Mouse (Mus musculus) retina, postnatal 1 day (tissue): Measurements from ENCODE around the gene Adgrl3.

ENCODE experiments used
- DNase-seq: peaks from one replicate; pipeline ENCODE4 v3.0.0-alpha.2; 2012

Gene Adgrl3

GRCm38 (mm10) chr5:81077031-81077430, 57.1 kb downstream of the Adgrl3 start:
- DNase-seq: no peak

- DNase-seq: no peak
Measured at GRCm38 (mm10) chr5:81077990-81078389, 58.1 kb downstream of the Adgrl3 start.

DNA sequence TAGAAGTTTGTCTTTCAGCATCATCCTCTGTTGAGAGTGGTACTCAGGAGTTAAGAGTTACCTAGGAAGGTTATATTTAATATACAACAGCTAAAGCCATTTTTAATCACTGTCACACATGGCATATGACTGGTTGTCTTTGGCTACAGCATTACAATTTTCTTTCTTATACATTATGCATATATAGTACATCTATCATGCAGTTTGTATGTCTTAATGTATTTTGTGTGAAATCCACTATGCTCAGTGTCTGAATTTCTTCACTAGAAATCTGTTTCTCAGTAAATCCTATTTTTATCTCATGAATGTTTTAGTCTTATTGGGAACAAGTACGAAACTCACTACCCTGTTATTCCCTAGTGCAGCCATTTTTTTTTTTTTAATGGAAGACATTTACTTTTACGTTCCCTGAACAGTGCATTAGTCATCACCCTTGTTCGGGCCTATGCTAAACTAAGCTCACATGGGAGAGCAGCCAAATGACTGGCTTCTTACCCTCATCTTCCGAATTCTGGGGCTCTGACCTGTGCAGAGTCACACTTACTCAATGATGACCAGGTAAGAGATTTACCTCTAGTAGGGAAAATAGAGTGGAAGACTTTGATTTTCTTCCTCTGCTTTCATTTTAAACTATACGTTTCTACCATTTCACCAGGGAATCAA, 63.9 kb downstream of the Adgrl3 start:
- no peak for DNase-seq

GRCm38 (mm10) chr5:81085152-81085551, 65.2 kb downstream of the Adgrl3 start:
- DNase-seq: peak; percentile 63

DNA sequence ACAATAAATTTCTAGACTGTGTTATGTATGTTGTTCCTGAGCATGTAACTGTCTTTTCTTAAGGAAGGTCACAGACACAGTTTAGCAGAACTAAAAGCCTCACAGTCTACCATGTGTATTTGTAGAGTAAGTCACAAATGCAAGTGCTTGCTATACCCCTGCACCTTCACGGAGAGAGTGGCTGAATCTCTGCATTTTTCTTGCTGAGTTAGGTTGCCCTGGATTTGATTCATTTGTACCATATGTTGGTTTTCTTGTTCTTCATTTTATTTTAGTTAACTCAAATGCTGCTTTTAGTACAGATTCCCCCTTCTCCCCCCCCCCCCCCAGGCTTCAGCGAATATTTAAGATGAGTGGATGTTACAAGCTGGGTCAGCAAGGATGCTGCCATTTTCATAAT, 68.7 kb downstream of the Adgrl3 start:
- DNase-seq: no peak

GRCm38 (mm10) chr5:81094618-81095017, 74.7 kb downstream of the Adgrl3 start:
- no peak for DNase-seq

- no peak for DNase-seq
Measured at GRCm38 (mm10) chr5:81097131-81097530, 77.2 kb downstream of the Adgrl3 start.

DNA sequence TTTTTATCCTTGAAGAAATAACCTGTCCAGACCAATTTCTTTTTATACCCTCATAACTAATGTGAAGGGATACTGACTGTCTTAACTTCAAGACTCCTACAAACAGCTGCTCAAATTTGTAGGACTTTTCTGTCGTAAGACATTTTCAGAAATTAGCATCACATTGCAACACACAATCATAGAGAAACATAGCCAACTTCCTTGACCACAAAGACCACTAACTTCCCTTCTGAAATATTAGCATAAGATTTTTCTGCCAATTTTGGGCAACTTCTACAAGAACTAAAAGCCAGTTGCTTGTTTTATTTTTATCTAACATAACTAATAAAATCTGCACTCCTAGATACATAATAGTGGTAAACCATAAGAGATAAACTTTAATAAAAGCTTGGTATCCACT, 87.5 kb downstream of the Adgrl3 start:
- no peak for DNase-seq

GRCm38 (mm10) chr5:81124483-81124882, 104.5 kb downstream of the Adgrl3 start:
- no peak for DNase-seq

- no peak for DNase-seq
Measured at GRCm38 (mm10) chr5:81127639-81128038, 107.7 kb downstream of the Adgrl3 start.

- no peak for DNase-seq
Measured at GRCm38 (mm10) chr5:81136394-81136793, 116.5 kb downstream of the Adgrl3 start.

GRCm38 (mm10) chr5:81155791-81156190, 135.9 kb downstream of the Adgrl3 start:
- DNase-seq: peak; percentile 41

DNA sequence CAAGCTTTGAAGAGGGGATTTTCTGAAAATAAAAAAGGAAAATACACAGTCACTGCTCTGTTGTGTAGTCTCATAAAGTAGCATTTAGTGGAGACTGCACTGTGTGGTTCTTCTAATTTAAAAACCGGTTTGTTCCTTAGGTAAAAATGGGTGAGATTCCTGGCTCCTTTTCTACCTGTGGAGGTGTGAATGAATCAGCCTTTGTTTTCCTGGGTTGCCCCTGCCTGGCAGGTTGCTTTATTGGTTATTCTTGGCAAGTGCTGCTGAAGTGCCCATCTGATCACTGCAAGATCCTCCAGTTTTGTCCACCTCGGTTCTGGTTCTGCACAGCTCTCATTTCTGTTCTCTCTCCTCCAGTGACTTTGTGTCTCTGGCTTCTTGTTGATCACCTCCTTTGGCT, 136.3 kb downstream of the Adgrl3 start:
- no peak for DNase-seq

- DNase-seq: no peak
Measured at GRCm38 (mm10) chr5:81156796-81157195, 136.9 kb downstream of the Adgrl3 start.

- DNase-seq: no peak
Measured at GRCm38 (mm10) chr5:81159013-81159412, 139.1 kb downstream of the Adgrl3 start.

GRCm38 (mm10) chr5:81160431-81160830, 140.5 kb downstream of the Adgrl3 start:
- no peak for DNase-seq

- DNase-seq: no peak
Measured at GRCm38 (mm10) chr5:81188871-81189485, 169.0 kb downstream of the Adgrl3 start.

GRCm38 (mm10) chr5:81200354-81200753, 180.4 kb downstream of the Adgrl3 start:
- DNase-seq: no peak

GRCm38 (mm10) chr5:81201885-81202284, 181.9 kb downstream of the Adgrl3 start:
- DNase-seq: peak; percentile 2

DNA sequence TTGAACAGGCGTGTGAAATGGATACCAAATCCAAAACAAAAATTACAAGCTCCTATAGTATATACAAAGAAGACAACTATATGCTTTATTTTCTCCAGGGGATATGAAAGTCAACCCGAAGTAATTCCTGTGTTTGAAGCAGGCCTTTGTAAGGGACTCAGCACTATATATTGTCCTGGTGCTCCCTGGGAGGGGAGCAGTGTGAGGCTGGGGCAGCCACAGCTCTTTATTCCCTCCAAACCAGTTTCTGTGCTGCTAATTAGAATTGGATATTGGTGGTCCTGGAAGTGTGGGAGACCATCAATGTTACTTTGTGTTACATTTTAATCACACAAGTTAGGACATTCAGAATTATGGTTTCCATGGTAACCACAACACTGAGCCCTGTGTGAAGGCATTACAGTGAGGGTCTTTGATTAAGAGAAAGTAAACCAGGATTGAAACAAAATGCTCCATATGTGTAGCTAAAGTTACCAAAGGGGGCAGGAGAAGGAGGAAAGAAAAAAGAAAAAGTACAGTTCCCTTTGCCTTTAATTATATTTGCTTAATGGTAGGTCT, 198.6 kb downstream of the Adgrl3 start:
- DNase-seq: peak; percentile 2

GRCm38 (mm10) chr5:81224465-81224864, 204.5 kb downstream of the Adgrl3 start:
- DNase-seq: no peak

DNA sequence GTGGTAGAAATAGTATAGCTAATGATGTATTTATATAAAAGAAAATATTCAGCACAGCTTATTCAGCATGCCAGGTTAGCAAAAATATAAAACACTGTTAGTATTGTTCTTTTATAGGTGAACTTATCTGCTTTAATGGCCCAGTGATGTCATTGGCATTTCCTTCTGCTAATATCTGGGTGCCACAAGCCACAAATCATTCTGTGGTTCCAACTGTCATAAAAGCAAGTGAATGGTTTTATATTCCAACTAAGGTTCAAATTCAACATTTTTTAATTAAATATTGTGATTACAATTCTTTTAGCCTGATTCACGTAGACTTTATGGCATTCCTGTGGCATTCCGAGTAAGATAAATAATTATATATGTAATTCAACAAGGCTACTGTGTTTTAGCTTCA, 205.5 kb downstream of the Adgrl3 start:
- DNase-seq: no peak

DNA sequence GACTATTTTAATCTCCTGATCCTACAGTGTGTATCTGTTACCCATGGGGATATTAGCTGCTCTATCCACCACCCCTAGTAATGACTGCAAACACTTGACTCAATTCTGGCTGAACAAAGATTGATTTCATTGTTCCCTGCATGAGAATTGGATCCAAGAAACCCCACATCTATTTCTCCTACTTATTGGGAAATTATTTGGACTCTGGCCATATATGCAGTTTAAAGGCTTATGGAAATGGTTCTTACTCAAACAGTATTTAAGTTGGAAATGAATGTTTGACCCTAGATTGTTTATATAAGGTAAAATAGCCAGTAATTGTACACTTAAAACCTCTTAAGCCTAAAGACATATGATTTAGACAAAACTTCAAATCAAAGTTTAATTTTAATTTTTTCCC, 207.3 kb downstream of the Adgrl3 start:
- DNase-seq: no peak

DNA sequence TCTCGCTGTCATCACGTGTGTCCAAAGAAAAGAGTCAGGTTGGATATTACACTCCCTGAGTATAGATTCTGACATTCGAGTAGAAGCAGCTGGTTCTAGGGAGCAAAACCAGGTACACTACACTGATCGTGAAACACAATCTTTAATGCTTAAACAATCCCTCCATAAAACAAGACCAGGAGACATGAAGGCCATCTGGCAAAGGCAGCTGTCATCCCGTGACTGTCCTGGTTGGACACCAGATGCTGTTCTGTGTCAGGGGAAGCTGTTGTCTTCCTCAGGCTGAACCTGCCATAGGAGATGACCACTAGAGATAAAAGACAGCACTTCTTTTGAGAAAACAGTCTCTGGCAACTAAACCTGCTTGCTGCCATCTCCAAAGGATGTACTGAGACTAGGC, 228.8 kb downstream of the Adgrl3 start:
- DNase-seq: peak; percentile 33

- DNase-seq: no peak
Measured at GRCm38 (mm10) chr5:81256091-81256490, 236.2 kb downstream of the Adgrl3 start.
